Comparison of ENCODE assay signal across 17 mouse cellular contexts in the genomic region with DNA sequence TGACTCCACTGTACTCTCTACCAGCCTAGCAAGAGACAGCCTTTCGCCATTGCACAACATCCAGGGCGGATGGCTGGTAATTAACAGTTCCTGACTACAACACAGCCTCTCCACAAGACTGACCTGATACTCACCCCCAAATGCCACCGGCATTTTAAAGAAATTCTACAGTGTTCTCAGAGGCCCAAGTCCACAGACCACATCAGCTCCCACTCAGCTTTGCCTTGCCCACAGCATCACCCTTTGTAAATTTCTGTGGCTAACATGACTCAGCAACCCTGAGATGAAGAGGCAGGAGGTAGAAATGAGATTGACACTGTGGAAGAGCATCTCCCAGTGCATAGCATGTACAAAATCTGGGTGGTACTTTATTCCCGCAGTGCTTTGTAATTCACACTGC.
"Had no signal": no experiment of that assay in that cellular context is flagged by ENCODE, and none has a peak within 500 bp of the region (broad histone marks: within the 10 kb centered on the region; RNA-seq: fewer than 3 reads in every experiment).

No protein-coding gene starts in this region.

- H3K27ac ChIP-seq: kidney, embryonic 15.5 days; limb, embryonic 12.5 days; limb, embryonic 15.5 days; liver, embryonic 14.5 days; stomach, postnatal 0 days had no signal

- H3K36me3 ChIP-seq: kidney, embryonic 15.5 days; limb, embryonic 12.5 days; limb, embryonic 15.5 days had no signal

- H3K4me3 ChIP-seq: kidney, embryonic 15.5 days; limb, embryonic 12.5 days; limb, embryonic 15.5 days had no signal

- H3K4me1 ChIP-seq: kidney, embryonic 15.5 days; limb, embryonic 12.5 days; limb, embryonic 15.5 days had no signal

- H3K9ac ChIP-seq: kidney, embryonic 15.5 days; limb, embryonic 12.5 days; limb, embryonic 15.5 days; liver, embryonic 14.5 days; liver, postnatal 0 days; lung, embryonic 14.5 days had no signal

- H3K9me3 ChIP-seq: kidney, embryonic 15.5 days; limb, embryonic 12.5 days; limb, embryonic 15.5 days had no signal

- DNase-seq: kidney, adult 8-10 months; kidney, postnatal 10 days; kidney, postnatal 36 days; liver, postnatal 0 days; lung, embryonic 14.5 days; lung, postnatal 36 days; midbrain, embryonic 14.5 days; right cerebral cortex, postnatal 14 days; right cerebral cortex, postnatal 4 days; thymus, adult 2 months; thymus, postnatal 14 days; thymus, postnatal 4 days had no signal
